Mouse (Mus musculus): ENCODE data around the gene Fastkd1. TPM values are rescaled to one million over a fixed set of nuclear protein-coding genes. Genes with fewer than 3 reads are reported as not detected.

Gene Fastkd1
- polyA plus RNA-seq, 1 experiment from 2014 or later = 12.0 TPM

DNA sequence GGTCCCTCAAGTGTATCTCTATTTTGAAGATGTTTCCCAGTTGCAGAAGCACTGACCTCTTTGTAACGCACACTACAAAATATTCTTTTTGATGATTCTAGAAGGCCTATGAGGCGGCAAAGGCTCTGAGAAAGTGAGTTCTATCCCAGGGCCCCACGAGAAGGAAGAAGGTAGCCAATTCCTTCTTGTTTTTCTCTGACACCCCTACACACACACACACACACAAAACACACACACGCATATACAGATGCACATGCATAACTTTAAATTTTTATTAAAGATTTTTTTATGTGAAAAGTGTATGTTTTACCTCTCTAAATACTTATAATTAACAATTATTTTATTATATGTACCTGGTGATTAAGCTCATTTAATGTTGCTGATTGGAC lies 304 bp upstream of the Fastkd1 start:
- Histone ChIP-seq H3K27ac (ENCODE audit: low read length) (no peak overlapping the region), H3K36me3 (ENCODE audit: control insufficient read depth, insufficient read depth, low read length) (no peaks in the 10 kb centered on the region; the same call in 1 of the 2 replicates), H3K9ac (ENCODE audit: low read depth, low read length) (no peak overlapping the region), H3K4me1 (ENCODE audit: control insufficient read depth, insufficient read depth, low read length) (no peaks in the 10 kb centered on the region), H3K27me3 (replicated peaks; ENCODE audit: control insufficient read depth, insufficient read depth, low read length) (no peaks in the 10 kb centered on the region), H3K9me3 (ENCODE audit: control insufficient read depth, low read length) (no peaks in the 10 kb centered on the region), H3K4me2 (ENCODE audit: low read depth, low read length) (peak overlapping the region; percentile 32), H3K4me3 (ENCODE audit: low read length) (peak overlapping the region; percentile 86; the same call in 1 of the 2 replicates)
- peak; percentile 34; the same call in 1 of the 2 replicates for ATAC-seq
- 27% methylated on average over 4 of the region's 4 CpGs for WGBS

- H3K4me1 ChIP-seq (ENCODE audit: control insufficient read depth, insufficient read depth, low read length) = no peaks in the 10 kb centered on the region
- ATAC-seq = no peak
- H3K27me3 ChIP-seq (replicated peaks; ENCODE audit: control insufficient read depth, insufficient read depth, low read length) = no peaks in the 10 kb centered on the region
- no peak overlapping the region for H3K4me3 ChIP-seq (ENCODE audit: low read length)
- no peak overlapping the region for H3K27ac ChIP-seq (ENCODE audit: low read length)
- no peaks in the 10 kb centered on the region for H3K9me3 ChIP-seq (ENCODE audit: control insufficient read depth, low read length)
- H3K9ac ChIP-seq (ENCODE audit: low read depth, low read length) = no peak overlapping the region
- H3K4me2 ChIP-seq (ENCODE audit: low read depth, low read length) = no peak overlapping the region
- no peaks in the 10 kb centered on the region; the same call in 1 of the 2 replicates for H3K36me3 ChIP-seq (ENCODE audit: control insufficient read depth, insufficient read depth, low read length)
- WGBS = 78% methylated on average over 14 of the region's 14 CpGs
Observed at GRCm38 (mm10) chr2:69712171-69712570, 1.1 kb downstream of the Fastkd1 start.

DNA sequence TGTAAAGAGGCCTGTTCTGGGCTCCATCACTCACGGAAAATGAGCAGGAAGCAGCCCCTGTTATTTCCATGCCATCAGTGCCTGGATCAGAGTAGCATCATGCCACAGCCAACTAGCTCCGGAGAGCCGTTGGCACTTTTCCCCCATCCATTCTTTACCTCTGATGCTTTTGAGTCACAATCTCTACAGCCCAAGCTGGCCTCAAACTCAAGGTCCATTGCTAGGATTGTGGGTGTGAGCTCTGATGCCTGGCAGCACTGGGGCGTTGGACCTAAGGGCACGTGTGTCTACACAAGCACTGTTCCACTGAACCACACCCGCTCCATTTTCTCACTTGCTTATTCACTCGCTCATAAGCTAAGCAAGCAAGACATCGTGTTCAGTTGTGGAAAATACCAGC lies 12.9 kb downstream of the Fastkd1 start:
- no peaks in the 10 kb centered on the region for H3K27me3 ChIP-seq (replicated peaks; ENCODE audit: control insufficient read depth, insufficient read depth, low read length)
- no peak overlapping the region for H3K9ac ChIP-seq (ENCODE audit: low read depth, low read length)
- no peaks in the 10 kb centered on the region for H3K4me1 ChIP-seq (ENCODE audit: control insufficient read depth, insufficient read depth, low read length)
- H3K4me3 ChIP-seq (ENCODE audit: low read length) = no peak overlapping the region
- 93% methylated on average over 8 of the region's 8 CpGs for WGBS
- H3K36me3 ChIP-seq (ENCODE audit: control insufficient read depth, insufficient read depth, low read length) = 0 out of 2 replicates have a peak, but pooled peaks cover 4% of the 10 kb centered on the region
- H3K4me2 ChIP-seq (ENCODE audit: low read depth, low read length) = no peak overlapping the region
- H3K27ac ChIP-seq (ENCODE audit: low read length) = no peak overlapping the region
- ATAC-seq = no peak
- no peaks in the 10 kb centered on the region for H3K9me3 ChIP-seq (ENCODE audit: control insufficient read depth, low read length)

DNA sequence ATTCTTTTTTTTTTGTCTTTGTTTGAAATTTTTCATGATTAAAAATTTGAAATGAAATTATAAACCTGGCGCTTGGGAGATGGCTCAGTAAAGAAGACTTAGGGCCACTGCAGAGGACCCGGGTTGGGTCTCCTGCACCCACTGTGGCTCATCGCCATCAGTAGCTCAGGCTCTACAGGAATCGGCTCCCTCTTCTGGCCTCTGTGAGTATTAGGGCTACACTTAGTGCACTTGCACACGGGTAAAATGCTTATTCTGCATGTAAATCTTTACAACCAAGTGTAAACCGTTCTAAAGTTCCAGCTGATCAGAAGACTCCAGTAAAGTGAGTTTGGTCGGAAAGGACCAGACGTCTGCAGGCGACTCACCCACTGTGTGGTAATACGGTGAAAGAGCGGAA lies 19.8 kb downstream of the Fastkd1 start:
- Histone ChIP-seq H3K27ac (ENCODE audit: low read length) (no peak overlapping the region), H3K4me1 (ENCODE audit: control insufficient read depth, insufficient read depth, low read length) (no peaks in the 10 kb centered on the region), H3K27me3 (replicated peaks; ENCODE audit: control insufficient read depth, insufficient read depth, low read length) (no peaks in the 10 kb centered on the region), H3K4me2 (ENCODE audit: low read depth, low read length) (no peak overlapping the region), H3K36me3 (ENCODE audit: control insufficient read depth, insufficient read depth, low read length) (no peaks in the 10 kb centered on the region; the same call in 1 of the 2 replicates), H3K4me3 (ENCODE audit: low read length) (no peak overlapping the region), H3K9me3 (ENCODE audit: control insufficient read depth, low read length) (no peaks in the 10 kb centered on the region), H3K9ac (ENCODE audit: low read depth, low read length) (no peak overlapping the region)
- WGBS = 92% methylated on average over 11 of the region's 11 CpGs
- no peak for ATAC-seq

DNA sequence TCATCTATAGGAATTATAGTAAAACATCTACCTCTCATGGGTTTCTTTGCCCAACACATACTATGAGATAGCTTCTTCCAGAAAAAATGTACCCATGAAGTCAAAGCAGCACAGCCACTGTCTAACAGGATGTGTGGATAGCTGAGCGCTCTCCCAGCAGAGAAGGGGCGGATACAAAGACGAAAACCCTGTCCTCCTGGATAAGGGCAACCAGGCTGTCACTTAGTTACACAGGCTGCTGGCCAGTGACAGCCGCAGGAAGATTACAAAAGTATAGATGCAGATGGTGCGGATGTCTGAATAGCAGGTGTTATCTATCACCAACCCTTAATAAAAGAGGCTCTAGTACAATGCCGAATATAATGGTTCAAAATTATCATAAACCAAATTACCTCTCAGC lies 22.5 kb downstream of the Fastkd1 start:
- no peak for ATAC-seq
- Histone ChIP-seq H3K4me1 (ENCODE audit: control insufficient read depth, insufficient read depth, low read length) (no peaks in the 10 kb centered on the region), H3K4me2 (ENCODE audit: low read depth, low read length) (no peak overlapping the region), H3K27ac (ENCODE audit: low read length) (no peak overlapping the region), H3K9ac (ENCODE audit: low read depth, low read length) (no peak overlapping the region), H3K9me3 (ENCODE audit: control insufficient read depth, low read length) (no peaks in the 10 kb centered on the region), H3K27me3 (replicated peaks; ENCODE audit: control insufficient read depth, insufficient read depth, low read length) (no peaks in the 10 kb centered on the region), H3K4me3 (ENCODE audit: low read length) (no peak overlapping the region), H3K36me3 (ENCODE audit: control insufficient read depth, insufficient read depth, low read length) (no peaks in the 10 kb centered on the region; the same call in 1 of the 2 replicates)
- 88% methylated on average over 6 of the region's 6 CpGs for WGBS

- Histone ChIP-seq H3K27ac (ENCODE audit: low read length) (no peak overlapping the region), H3K4me3 (ENCODE audit: low read length) (no peak overlapping the region), H3K9ac (ENCODE audit: low read depth, low read length) (no peak overlapping the region), H3K36me3 (ENCODE audit: control insufficient read depth, insufficient read depth, low read length) (no peaks in the 10 kb centered on the region; the same call in 1 of the 2 replicates), H3K27me3 (replicated peaks; ENCODE audit: control insufficient read depth, insufficient read depth, low read length) (no peaks in the 10 kb centered on the region), H3K4me1 (ENCODE audit: control insufficient read depth, insufficient read depth, low read length) (no peaks in the 10 kb centered on the region), H3K4me2 (ENCODE audit: low read depth, low read length) (no peak overlapping the region), H3K9me3 (ENCODE audit: control insufficient read depth, low read length) (no peaks in the 10 kb centered on the region)
- no peak for ATAC-seq
- 93% methylated on average over 3 of the region's 3 CpGs for WGBS
Observed at GRCm38 (mm10) chr2:69690214-69690613, 23.1 kb downstream of the Fastkd1 start.

DNA sequence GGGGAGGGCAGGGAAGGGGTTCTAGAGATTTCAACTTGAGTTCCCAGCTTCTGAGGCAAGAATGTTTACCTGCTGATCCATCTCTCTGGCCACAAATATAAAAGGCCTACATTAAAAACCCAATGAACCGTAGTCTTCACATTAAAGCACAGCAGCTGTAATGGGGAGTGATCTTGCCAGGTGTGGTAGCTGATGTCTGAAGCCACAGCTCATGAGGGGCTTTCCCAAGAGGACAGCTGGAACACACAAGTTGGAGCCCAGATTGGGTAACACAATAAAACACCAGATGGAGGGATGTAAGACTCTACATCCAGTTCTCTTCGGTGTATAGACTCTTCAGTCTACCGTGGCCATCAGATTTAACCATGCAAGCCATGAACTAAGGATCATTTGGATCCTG lies 28.8 kb downstream of the Fastkd1 start:
- Histone ChIP-seq H3K4me3 (ENCODE audit: low read length) (no peak overlapping the region), H3K4me2 (ENCODE audit: low read depth, low read length) (no peak overlapping the region), H3K4me1 (ENCODE audit: control insufficient read depth, insufficient read depth, low read length) (no peaks in the 10 kb centered on the region), H3K27ac (ENCODE audit: low read length) (no peak overlapping the region), H3K9me3 (ENCODE audit: control insufficient read depth, low read length) (no peaks in the 10 kb centered on the region), H3K36me3 (ENCODE audit: control insufficient read depth, insufficient read depth, low read length) (no peaks in the 10 kb centered on the region), H3K9ac (ENCODE audit: low read depth, low read length) (no peak overlapping the region), H3K27me3 (replicated peaks; ENCODE audit: control insufficient read depth, insufficient read depth, low read length) (no peaks in the 10 kb centered on the region)
- WGBS = 89% methylated on average over 3 of the region's 3 CpGs
- no peak for ATAC-seq

DNA sequence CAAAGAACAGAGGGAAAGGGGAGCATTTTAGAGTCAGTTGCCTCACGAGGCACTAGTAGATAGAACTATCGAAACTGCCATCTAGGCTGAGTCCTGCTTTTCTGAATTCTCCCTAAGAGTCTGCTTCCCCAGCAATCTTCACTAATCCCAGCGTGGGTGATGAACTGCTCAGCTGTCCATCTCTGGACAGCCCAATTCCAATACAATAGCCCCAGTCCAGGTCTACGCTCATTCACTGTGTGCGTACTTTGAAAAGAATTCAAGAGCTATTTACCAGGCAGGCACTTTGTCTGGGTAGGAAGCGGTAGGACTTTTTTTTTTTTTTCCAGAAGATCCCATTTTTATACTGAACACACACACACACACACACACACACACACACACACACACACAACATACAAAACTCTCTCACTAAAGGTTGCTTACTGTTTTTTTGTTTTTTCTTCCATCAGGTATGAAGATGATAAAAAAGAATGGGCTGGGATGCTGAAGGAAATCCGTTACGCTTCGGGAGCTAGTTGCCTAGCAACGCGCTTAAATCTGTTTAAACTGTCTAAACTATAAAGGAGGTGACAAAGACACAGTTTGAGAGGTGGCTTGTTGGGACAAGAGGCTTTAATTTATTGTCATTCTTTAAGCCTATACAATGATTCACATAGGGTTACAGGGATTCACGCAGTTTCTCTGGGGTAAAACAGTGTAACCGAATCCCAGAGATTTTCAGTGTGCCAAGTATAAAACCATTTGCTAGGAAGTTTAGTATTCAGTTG lies 30.1 kb downstream of the Fastkd1 start:
- Histone ChIP-seq H3K9me3 (ENCODE audit: control insufficient read depth, low read length) (no peaks in the 10 kb centered on the region), H3K4me3 (ENCODE audit: low read length) (no peak overlapping the region), H3K27me3 (replicated peaks; ENCODE audit: control insufficient read depth, insufficient read depth, low read length) (no peaks in the 10 kb centered on the region), H3K9ac (ENCODE audit: low read depth, low read length) (no peak overlapping the region), H3K4me1 (ENCODE audit: control insufficient read depth, insufficient read depth, low read length) (no peaks in the 10 kb centered on the region), H3K36me3 (ENCODE audit: control insufficient read depth, insufficient read depth, low read length) (no peaks in the 10 kb centered on the region), H3K27ac (ENCODE audit: low read length) (no peak overlapping the region), H3K4me2 (ENCODE audit: low read depth, low read length) (no peak overlapping the region)
- WGBS = 76% methylated on average over 13 of the region's 13 CpGs
- no peak for ATAC-seq

- no peak overlapping the region for H3K27ac ChIP-seq (ENCODE audit: low read length)
- no peaks in the 10 kb centered on the region for H3K9me3 ChIP-seq (ENCODE audit: control insufficient read depth, low read length)
- H3K9ac ChIP-seq (ENCODE audit: low read depth, low read length) = no peak overlapping the region
- no peak overlapping the region for H3K4me3 ChIP-seq (ENCODE audit: low read length)
- H3K4me2 ChIP-seq (ENCODE audit: low read depth, low read length) = no peak overlapping the region
- 97% methylated on average over 4 of the region's 4 CpGs for whole genome bisulfite sequencing
- H3K4me1 ChIP-seq (ENCODE audit: control insufficient read depth, insufficient read depth, low read length) = no peaks in the 10 kb centered on the region
- no peak for ATAC-seq
- no peaks in the 10 kb centered on the region for H3K27me3 ChIP-seq (replicated peaks; ENCODE audit: control insufficient read depth, insufficient read depth, low read length)
- H3K36me3 ChIP-seq (ENCODE audit: control insufficient read depth, insufficient read depth, low read length) = no peaks in the 10 kb centered on the region
Observed at GRCm38 (mm10) chr2:69681931-69682330, 31.4 kb downstream of the Fastkd1 start.

DNA sequence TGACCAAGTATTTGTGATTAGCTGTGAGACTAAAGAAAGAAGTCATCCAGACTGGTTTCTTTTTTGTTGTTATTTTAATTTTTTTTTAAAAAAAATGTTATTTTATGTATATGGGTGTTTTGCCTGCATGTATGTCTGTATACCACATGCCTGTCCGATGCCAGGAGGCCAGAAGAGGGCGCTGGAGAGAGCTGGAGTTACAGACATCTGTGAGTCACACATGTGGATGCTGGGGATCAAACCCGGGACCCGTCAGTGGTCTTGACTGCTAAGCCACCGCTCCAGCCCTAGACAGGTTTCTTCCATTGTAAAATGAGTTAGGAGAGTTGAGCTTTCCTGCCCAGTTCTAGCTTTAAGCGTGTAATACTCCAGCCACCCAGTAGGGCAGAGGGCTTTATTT lies 33.3 kb downstream of the Fastkd1 start:
- Histone ChIP-seq H3K27ac (ENCODE audit: low read length) (no peak overlapping the region), H3K9me3 (ENCODE audit: control insufficient read depth, low read length) (no peaks in the 10 kb centered on the region), H3K4me2 (ENCODE audit: low read depth, low read length) (no peak overlapping the region), H3K4me1 (ENCODE audit: control insufficient read depth, insufficient read depth, low read length) (no peaks in the 10 kb centered on the region), H3K4me3 (ENCODE audit: low read length) (no peak overlapping the region), H3K27me3 (replicated peaks; ENCODE audit: control insufficient read depth, insufficient read depth, low read length) (no peaks in the 10 kb centered on the region), H3K9ac (ENCODE audit: low read depth, low read length) (no peak overlapping the region), H3K36me3 (ENCODE audit: control insufficient read depth, insufficient read depth, low read length) (no peaks in the 10 kb centered on the region)
- ATAC-seq = no peak
- 58% methylated on average over 6 of the region's 6 CpGs for WGBS

Measured in intestine, embryonic 16.5 days (tissue).